Mouse (Mus musculus): ENCODE data around the gene Map4.

DNA sequence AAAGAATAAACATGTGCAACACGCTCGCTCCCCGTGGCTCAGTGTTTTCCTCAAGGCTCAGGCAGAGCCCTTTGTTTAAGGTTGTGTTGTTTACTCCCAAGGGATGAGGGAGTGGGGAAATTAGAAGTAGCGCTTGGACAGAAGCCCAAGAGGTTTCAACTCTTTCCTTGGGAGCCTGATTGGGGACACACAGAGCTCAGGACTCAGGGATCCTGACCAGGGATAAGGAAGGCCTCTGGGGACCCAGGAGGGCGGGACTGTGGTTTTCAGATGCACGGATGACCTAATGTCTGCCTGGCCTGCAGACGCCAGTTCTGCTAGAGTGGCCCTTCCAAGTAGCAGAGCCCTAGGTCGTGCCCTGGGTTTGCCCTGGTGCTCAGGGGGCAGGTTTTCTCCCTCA lies 24.0 kb upstream of the Map4 start:
- TF ChIP-seq POLR2A (IDR thresholded peaks at IDR 0.05; ENCODE audit: low read depth, low read length), result no peak
- no peak for TF ChIP-seq CTCF (conservative IDR thresholded peaks at IDR 0.05; ENCODE audit: insufficient read depth, insufficient read length, low read depth, low read length)

Data from kidney, adult 2 months (tissue).